Mouse (Mus musculus) central nervous system, embryonic 18 days (tissue): Measurements from ENCODE around the gene Scmh1. TPM values are rescaled to one million over a fixed set of nuclear protein-coding genes. Genes with fewer than 3 reads are reported as not detected.

Experiments used
- polyA plus RNA-seq: library from polyadenylated mRNA; depleted of rRNA; stranded (reverse); fragments of >200 nt; gene quantifications from 2 replicates; pipeline ENCODE4 v1.2.3, GENCODE M21; 2012; rRNA removed

Gene Scmh1
- polyA plus RNA-seq = 110 and 114 TPM in 2 replicates

DNA sequence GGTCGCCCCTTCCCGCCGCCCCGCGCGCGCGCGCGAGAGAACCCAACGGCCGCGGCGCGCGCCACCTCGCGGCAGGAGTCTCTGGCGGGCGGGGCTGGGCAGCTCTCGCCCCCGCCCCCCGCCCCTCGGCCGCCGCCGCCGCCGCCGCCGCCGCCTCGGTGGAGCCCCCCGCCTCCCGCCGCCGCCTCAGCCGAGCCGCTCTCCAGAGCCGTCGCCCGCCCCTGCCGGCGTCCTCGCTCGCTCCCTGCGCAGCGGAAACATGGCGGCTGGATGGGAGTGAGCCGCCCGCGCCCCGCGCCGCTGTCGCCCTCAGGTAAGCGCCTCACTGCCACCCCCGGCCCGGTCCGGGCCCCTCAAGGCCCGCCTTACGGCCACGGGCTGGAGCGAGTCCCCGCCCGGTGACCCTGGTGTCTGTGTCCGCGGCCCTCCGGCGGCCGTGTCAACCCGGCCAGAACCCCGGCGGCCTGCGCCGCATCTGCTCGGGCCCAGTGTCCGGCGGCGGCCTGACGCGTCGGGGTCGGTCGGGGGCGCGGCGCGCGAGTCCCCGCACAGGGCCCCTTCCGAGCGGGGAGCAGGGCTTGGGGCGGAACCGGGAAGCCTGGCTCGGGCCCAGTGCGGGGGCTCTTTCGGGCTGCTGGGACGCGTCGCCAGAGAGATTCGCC is at the start of gene Scmh1:
Gene Scmh1 (plus strand): TSS at position 138 of the 662 bp plus-strand sequence.

DNA sequence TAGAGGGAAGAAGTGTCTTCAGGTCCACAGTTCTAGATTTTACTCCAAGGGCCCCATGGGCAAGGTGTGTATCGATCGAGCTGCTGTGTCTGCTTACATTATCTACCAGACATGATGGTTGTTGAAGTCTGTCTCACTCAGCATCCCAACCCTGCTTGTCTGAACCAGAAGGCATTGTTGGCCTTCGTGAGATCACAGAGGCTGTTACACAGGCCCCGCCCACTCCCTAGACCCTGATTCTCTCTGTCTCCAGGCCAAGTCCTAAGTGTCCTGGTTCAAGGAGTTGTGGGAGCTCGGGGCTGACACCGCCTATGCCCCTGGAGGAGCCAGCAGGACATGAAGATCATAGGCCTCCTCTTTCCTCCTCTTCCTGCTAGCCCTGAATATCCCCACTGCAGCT is 126.9 kb downstream of the Scmh1 start, which contains the start of gene Slfnl1:
Gene Slfnl1 (plus strand): TSS at position 246 of the 400 bp plus-strand sequence.

DNA sequence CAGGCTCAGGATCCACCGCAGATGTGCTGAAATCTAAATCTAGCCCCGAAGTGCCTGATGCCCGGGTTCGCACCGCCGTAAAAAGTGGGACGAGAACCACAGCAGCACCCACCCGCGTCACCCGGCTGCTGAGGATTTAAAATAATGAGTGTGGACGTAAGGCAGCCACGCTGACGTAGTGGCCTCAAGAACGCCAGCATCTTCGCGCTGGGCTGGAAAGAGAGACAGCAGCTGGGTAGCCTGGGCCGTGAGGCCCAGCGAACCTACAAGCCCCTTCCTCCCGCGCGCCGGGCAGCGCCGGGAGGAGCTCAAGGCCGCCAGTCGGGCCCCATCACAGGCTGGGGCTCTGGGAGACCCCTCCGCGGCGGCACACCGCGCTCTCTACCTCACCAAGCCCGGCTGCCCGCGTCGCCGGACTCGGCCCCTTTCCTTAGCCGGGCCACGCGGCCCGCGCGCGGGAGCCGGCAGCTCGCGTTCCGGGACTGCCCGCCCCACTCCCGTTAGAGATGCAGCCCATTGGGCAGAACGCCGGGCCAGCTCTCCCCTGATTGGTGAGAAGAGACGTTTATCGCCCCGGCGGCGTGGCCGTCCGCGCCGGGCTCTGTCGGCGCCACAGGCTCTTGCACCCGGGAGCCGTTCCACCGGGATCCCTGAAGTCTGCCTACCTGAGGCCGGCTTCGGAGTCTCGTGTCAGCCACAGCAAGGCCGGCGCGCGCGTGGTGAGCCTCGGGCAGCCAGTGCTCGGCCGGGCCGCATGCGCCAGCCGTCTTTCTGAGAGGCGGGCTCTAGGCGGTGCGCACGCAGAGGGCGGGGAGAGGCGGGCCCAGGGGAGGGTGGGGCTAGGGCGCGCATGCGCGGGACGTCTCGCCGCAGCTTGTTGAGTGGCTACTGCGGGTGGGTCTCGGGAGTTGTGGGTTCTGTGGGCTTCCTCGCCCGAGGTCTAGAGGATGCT is 164.7 kb downstream of the Scmh1 start, which contains the start of gene Ctps:
Gene Ctps (minus strand): TSS at position 791 of the 952 bp plus-strand sequence.

Other genes starting within 250 kb of the Scmh1 start
- gene Edn2, start 244.1 kb upstream of the Scmh1 start, polyA plus RNA-seq = 0.09 and 0.63 TPM in 2 replicates
- 21.7 and 29.1 TPM in 2 replicates for gene Foxo6, start 117.9 kb upstream of the Scmh1 start, polyA plus RNA-seq
- gene Slfnl1, start 127.0 kb downstream of the Scmh1 start, polyA plus RNA-seq = 0.06 and 0.16 TPM in 2 replicates
- gene Ctps, start 165.0 kb downstream of the Scmh1 start, polyA plus RNA-seq = 47.2 and 47.3 TPM in 2 replicates
- not detected in 2 replicates for gene Gm8439, start 183.5 kb downstream of the Scmh1 start, polyA plus RNA-seq